Mouse (Mus musculus) Patski (cell line): ENCODE measurements around the gene Spsb4. TPM values are rescaled to one million over a fixed set of nuclear protein-coding genes. Genes with fewer than 3 reads are reported as not detected.
A peak's percentile ranks its signal among the peaks of the same experiment; 100 is the strongest.

Experiments used
- ATAC-seq: fragments of 100-300 bp; one replicate; pipeline ENCODE4 v1.8.0; 2021
- CTCF ChIA-PET: fragments of 350-600 bp; sonication (Branson Sonifier 250); formaldehyde crosslinking; loops from one replicate; lab custom pipeline; 2022; ENCODE audit warnings: inconsistent platforms; lab: Charles Lee
- POLR2A ChIA-PET: fragments of 350-600 bp; sonication (Branson Sonifier 250); formaldehyde crosslinking; loops from one replicate; lab custom pipeline; 2022; ENCODE audit warnings: antibody characterized with exemption, inconsistent platforms; lab: Charles Lee
- DNase-seq: peaks from one replicate; pipeline ENCODE4 v3.0.0-alpha.2; 2011; ENCODE audit warnings: low read depth, low spot score
- H3K27me3 ChIP-seq: fragments of 371-371 bp; one replicate; pipeline ENCODE4 v1.5.1; 2021
- CTCF ChIP-seq: fragments of 100-300 bp; IDR thresholded peaks from one replicate; pipeline ENCODE4 v1.5.1; 2021
- in situ Hi-C: fragments of 300-500 bp; cut with MboI; formaldehyde crosslinking; loops from 3 replicates; pipeline ENCODE4 v1.11.1; 2018; ENCODE audit warnings: low pct_unique_long_range_greater_than_20kb, mixed read lengths
- polyA plus RNA-seq: library from polyadenylated mRNA; unstranded; gene quantifications from one replicate; pipeline ENCODE4 v1.2.3, GENCODE M21; 2021

The Spsb4 gene
- polyA plus RNA-seq, 1 experiment from 2014 or later = 19.0 TPM

GRCm38 (mm10) chr9:97002654-97003053, 16.0 kb downstream of the Spsb4 start:
- in situ Hi-C loops = no loop called here
- no peak for ATAC-seq
- POLR2A ChIA-PET = interaction anchor here (1.1 kb wide), 1 partner anchor 15 kb away, joined by 4 read pairs; no protein-coding TSS in a partner anchor
- CTCF ChIA-PET = interaction anchor here (0.8 kb wide), 1 partner anchor 14 kb away, joined by 3 read pairs; no protein-coding TSS in a partner anchor
- DNase-seq = no peak
- H3K27me3 ChIP-seq = no peaks in the 10 kb centered on the region
- TF ChIP-seq CTCF = no peak

DNA sequence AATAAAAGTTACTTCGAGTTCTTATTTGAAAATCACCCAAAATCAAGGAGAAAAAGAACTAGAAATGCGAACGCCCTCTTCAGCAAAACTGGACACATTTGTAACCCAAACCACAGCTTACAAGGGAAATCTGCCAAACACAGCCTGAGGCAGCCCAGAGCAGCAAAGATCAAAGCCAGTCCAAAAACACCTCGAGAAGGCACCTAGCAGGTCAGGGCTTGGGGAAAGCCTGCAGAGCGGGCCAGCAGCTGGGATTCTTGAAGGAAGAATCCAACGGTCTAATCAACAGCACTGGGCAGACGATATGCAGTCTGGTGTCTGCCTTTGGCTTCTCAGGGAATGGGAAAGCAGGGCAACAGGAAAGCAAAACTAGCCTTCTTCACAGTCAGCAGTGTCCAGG, 16.6 kb downstream of the Spsb4 start:
- ChIA-PET CTCF (interaction anchor here (1.9 kb wide), 1 partner anchor 10 kb away, joined by 7 read pairs; no protein-coding TSS in a partner anchor), POLR2A (interaction anchor here (1.1 kb wide), 1 partner anchor 16 kb away, joined by 4 read pairs; no protein-coding TSS in a partner anchor)
- H3K27me3 ChIP-seq = no peaks in the 10 kb centered on the region
- DNase-seq (no peak), ATAC-seq (no peak)
- in situ Hi-C loops = no loop called here
- TF ChIP-seq CTCF = no peak

DNA sequence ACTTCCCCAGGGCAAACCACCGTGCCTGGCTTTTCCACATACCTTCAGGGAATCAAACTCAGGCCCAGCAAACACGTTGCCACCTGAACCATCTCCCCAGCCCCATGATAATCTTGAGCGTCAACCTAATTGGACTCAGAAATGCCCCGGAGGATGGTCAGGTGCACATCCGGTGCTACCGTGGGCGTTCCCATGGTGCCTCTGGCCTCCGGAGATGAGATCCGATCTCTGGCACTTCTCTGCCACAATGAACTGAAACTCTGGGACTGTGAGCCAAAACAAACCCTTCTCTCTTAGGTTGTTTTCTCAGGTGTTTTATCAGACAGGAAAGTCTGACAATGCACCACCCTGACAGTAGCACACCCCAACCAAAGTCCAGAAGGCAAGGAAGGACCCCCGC, 17.2 kb downstream of the Spsb4 start:
- in situ Hi-C loops = no loop called here
- TF ChIP-seq CTCF = no peak
- POLR2A ChIA-PET = no interaction called here
- no peak for DNase-seq
- H3K27me3 ChIP-seq = no peaks in the 10 kb centered on the region
- no peak for ATAC-seq
- CTCF ChIA-PET = interaction anchor here (1.9 kb wide), 1 partner anchor 10 kb away, joined by 7 read pairs; no protein-coding TSS in a partner anchor

- ChIA-PET CTCF (no interaction called here), POLR2A (no interaction called here)
- in situ Hi-C loops = no loop called here
- no peaks in the 10 kb centered on the region for H3K27me3 ChIP-seq
- DNase-seq = no peak
- ATAC-seq = no peak
- no peak for TF ChIP-seq CTCF
These were observed 22.9 kb downstream of the Spsb4 start for GRCm38 (mm10) chr9:96995717-96996116.

DNA sequence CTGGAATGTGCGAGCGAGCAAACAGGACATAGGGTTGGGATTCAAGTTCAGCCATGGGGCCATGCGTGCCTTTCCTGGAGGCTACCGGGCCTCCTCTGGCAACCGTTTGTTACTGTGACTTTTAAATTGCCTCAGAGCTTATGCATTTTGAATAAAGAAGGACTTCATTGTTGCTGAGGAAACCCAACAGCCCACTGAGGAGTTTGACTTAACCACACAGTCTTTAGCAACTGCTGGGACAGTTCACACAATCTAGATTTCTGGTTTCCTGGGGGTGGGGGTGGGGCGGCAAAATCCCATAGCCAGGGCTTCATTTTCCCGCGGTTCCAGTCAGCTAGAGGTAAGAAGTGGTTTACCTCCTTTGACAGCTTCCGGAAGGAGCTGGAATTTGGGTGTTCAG, 23.9 kb downstream of the Spsb4 start:
- CTCF ChIA-PET = no interaction called here
- H3K27me3 ChIP-seq = no peaks in the 10 kb centered on the region
- POLR2A ChIA-PET = no interaction called here
- no peak for DNase-seq
- ATAC-seq = no peak
- in situ Hi-C loops = no loop called here
- TF ChIP-seq CTCF = no peak

DNA sequence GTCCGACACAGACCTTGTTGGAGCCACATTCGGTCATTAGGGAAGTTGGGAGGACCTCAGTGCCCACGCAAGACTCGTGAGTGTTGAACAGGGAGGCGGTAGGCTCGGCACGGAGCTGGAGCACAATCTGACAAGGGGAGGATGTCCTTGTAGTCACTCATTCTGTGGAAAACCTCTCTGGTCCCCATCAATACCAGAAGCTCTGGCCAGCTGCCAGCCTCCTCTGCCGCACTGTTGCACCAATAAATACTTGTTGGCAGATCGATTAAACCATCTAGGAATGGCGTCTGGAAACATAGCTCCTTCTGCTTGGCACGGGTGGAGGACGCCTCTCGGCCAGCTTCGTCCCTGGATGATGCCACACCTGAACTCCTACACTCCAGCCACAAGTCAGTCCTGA, 27.5 kb downstream of the Spsb4 start:
- no peaks in the 10 kb centered on the region for H3K27me3 ChIP-seq
- ATAC-seq = no peak
- CTCF ChIA-PET = interaction anchor here (0.8 to 2.5 kb wide), 5 partner anchors 10 to 75 kb away, joined by 3 to 7 read pairs (median 5); no protein-coding TSS in a partner anchor
- no peak for DNase-seq
- POLR2A ChIA-PET = no interaction called here
- no peak for TF ChIP-seq CTCF
- in situ Hi-C loops = no loop called here

- TF ChIP-seq CTCF = no peak
- H3K27me3 ChIP-seq = no peaks in the 10 kb centered on the region
- CTCF ChIA-PET = no interaction called here
- POLR2A ChIA-PET = no interaction called here
- no peak for ATAC-seq
- in situ Hi-C loops = no loop called here
- DNase-seq = no peak
These were observed 29.2 kb downstream of the Spsb4 start for GRCm38 (mm10) chr9:96989389-96989990.

GRCm38 (mm10) chr9:96986797-96987473, 31.7 kb downstream of the Spsb4 start:
- H3K27me3 ChIP-seq = no peaks in the 10 kb centered on the region
- TF ChIP-seq CTCF = no peak
- in situ Hi-C loops = no loop called here
- CTCF ChIA-PET = interaction anchor here (0.7 to 1.0 kb wide), 2 partner anchors 23 to 51 kb away, joined by 3 read pairs; no protein-coding TSS in a partner anchor
- POLR2A ChIA-PET = interaction anchor here (0.7 kb wide), 1 partner anchor 96 kb away, joined by 3 read pairs; no protein-coding TSS in a partner anchor
- DNase-seq (no peak), ATAC-seq (no peak)

GRCm38 (mm10) chr9:96984034-96984433, 34.6 kb downstream of the Spsb4 start:
- ATAC-seq = no peak
- DNase-seq = no peak
- no peak for TF ChIP-seq CTCF
- H3K27me3 ChIP-seq = no peaks in the 10 kb centered on the region
- ChIA-PET CTCF (interaction anchor here (1.0 kb wide), 1 partner anchor 9 kb away, joined by 3 read pairs; no protein-coding TSS in a partner anchor), POLR2A (no interaction called here)
- in situ Hi-C loops = no loop called here

DNA sequence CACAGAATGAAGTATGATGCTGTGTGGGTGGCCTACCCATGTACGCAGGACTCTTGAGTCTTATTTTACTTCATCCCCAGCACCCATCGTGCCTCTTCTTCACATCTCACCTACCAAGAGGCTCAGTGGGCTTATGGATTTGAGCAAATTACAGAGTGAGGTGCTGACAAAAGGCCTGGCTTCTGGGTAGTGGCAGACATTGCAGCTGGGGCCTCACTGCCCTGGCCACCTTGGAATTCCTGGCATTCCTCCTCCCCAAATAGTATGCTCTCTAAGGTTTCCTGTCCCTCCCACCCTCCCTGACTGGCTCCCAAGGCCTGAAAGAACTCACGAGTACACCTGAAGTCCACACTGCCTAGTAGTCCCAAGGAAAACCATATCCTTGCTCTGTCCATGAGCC, 35.7 kb downstream of the Spsb4 start:
- POLR2A ChIA-PET = no interaction called here
- ATAC-seq (peak; percentile 75), DNase-seq (no peak)
- no peak for TF ChIP-seq CTCF
- CTCF ChIA-PET = no interaction called here
- in situ Hi-C loops = no loop called here
- no peaks in the 10 kb centered on the region for H3K27me3 ChIP-seq

GRCm38 (mm10) chr9:96982351-96982750, 36.3 kb downstream of the Spsb4 start:
- no peaks in the 10 kb centered on the region for H3K27me3 ChIP-seq
- DNase-seq (no peak), ATAC-seq (no peak)
- TF ChIP-seq CTCF = no peak
- POLR2A ChIA-PET = no interaction called here
- CTCF ChIA-PET = no interaction called here
- in situ Hi-C loops = no loop called here
